Mouse (Mus musculus) hindbrain, embryonic 12.5 days (tissue): ENCODE data around the gene Ulk4. TPM values are rescaled to one million over a fixed set of nuclear protein-coding genes. Genes with fewer than 3 reads are reported as not detected.

ENCODE experiments used
- microRNA-seq: library from miRNA; unstranded; fragments of <30 nt; microRNA quantifications from one replicate; pipeline ENCODE4, GENCODE M21; 2017
- polyA plus RNA-seq: library from polyadenylated mRNA; unstranded; fragments of >200 nt; fragmentation: Nextera tagmentation; extraction: Ambion mirVana; gene quantifications from 2 replicates; pipeline ENCODE4 v1.2.1, GENCODE M21; 2016

The Ulk4 gene
- polyA plus RNA-seq, 1 experiment from 2014 or later = 164 TPM

Small RNAs within 50 kb of the gene (microRNA-seq; reads per million reads assigned to microRNA genes)
- not detected for gene Mir7090

Other genes with a start within 250 kb of the Ulk4 start
- gene Trak1, start 20.3 kb upstream of the Ulk4 start, polyA plus RNA-seq = 38.8 and 41.6 TPM in 2 replicates
- 0.88 and 1.2 TPM in 2 replicates for gene Cck, start 218.5 kb upstream of the Ulk4 start, polyA plus RNA-seq